Mouse (Mus musculus): ENCODE results near the gene Hipk1.
A peak's percentile ranks its signal among the peaks of the same experiment; 100 is the strongest.

Gene Hipk1

DNA sequence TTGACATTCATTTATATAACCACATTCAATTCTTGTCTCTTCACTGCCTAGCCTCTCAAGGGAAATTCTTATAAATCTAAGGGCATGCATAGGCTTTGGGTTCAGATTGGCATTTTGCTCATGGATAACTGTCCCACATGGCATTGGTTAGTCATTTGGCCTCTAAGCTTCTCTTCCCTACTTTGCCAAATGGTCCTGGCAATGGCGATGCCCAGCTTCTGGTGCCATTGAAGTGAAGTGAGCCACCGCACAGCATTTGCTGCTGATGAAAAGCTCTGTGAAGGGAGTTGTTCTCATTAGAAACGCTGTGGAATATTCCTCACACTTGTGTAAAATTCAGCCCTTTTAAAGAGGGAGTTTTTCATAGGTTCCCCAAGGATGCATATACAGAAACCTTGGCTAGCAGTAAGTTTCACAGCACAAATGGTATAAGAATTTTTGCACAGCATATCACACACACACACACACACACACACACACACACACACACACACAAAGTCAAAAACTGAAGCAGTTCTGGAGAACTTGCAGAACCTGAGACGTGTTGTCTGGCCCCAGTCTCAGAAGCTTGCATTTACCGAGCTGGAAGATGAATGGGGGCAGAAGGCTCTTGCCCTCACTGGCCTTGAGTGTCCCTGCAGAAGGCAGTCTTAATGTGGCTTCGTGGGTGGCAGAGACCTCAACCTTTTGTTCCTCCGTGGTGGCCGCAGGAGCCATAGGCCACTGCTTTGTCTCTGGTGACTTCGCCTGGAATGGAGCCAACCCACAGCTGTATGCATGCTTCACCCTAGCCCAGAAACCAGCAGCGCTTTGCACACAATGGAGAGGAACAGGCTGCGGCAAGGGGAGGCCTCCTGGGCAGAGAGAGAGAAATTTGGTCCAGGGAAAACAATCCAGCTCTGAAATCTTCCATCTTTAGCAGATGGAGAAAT is 75.3 kb downstream of the Hipk1 start:
- DNase-seq (ENCODE audit: low spot score): peak; percentile 16

DNA sequence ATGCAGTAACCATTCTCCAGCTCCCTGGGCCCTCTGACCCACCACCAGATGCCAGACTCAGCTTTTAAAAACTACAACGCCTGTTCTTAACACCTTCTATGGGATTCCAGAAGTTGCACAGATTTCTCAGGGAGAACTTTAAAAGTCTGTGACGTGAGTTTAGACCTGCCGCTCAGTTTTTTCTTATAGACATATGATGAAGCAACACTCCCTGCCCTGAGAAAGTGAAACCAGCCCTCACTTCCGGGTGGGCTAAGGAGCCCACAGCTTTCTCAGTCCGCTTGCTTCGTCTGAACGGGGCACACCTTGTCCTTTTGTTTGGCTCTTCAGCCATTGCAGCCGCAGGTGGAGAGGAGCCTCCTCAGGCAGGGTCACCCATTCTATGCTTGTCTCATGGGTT is 76.4 kb downstream of the Hipk1 start:
- no peak for DNase-seq (ENCODE audit: low spot score)

DNA sequence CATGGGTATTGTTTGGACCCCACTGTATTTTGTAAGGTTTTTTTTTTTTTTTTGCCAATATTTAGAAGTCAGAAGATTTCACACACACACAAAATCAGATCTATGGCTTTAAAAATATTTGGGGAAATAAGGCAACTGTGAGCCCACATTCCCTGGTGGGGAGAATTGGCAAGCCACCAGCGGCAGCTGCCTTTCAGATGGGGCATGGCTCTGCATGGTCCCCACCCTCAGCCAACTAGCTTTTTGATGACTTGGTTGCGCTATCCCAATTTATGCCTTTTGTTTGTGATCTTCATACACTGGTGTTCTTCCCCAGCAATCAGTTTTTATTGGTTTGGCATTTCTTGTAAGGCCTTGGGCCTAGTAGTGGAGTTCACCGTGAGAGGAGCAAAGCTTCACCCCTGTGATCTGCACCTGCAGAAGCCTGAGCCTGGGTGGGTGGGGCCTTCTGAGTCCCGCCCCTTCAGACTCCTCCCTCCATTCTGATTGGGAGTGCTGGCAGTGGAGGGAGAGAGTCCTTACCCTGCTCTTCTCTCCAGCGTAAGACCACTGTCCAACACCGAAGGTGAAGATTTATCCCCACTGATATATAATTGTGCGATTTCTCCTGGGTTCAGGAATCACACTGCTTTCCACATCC is 77.0 kb downstream of the Hipk1 start:
- no peak for DNase-seq (ENCODE audit: low spot score)

DNA sequence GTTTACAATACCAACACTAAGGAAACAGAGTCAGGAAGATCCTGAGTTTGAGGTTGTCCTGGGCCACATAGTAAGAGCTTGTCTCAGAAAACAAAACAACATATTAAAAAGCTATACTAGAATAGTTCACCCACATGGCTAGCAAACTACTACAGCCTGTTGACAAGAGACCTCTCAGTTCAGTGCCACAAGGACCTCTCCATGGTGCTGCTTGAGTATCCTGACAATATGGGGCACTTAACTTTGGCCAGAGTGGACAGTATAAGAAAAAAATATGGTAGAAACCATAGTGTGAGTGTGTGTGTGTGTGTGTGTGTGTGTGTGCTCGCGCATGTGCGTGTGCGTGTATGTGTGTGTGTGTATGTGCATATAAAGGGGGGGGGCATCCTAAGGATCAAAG is 79.2 kb downstream of the Hipk1 start:
- no peak for DNase-seq (ENCODE audit: low spot score)

DNA sequence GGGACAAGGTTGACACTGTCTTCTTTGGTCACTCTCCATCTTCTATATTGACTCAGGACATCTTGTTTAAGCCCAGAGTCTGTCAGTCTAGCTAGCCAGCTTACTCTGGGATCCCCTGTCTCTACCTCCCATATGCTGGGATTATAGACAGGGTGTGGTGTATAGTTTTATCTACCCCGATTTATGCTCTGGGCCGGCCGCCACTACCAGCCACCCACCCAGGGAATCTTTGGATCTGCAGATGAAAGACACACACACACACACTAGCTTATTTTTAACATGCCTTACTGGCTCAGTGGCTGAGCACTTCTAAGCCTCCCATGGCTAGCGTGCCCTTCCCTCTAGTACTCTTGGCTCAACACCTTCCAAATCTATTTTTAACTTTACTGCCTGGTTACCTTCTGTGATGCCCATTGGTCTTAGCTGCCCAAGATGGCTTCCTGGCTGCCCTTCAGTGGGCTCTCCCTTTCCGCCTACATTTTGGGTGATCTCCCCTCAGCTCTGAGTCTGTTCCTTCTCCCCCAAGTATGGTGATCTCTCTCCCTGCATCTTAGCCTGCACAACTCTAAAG is 81.8 kb downstream of the Hipk1 start:
- DNase-seq (ENCODE audit: low spot score): no peak

DNA sequence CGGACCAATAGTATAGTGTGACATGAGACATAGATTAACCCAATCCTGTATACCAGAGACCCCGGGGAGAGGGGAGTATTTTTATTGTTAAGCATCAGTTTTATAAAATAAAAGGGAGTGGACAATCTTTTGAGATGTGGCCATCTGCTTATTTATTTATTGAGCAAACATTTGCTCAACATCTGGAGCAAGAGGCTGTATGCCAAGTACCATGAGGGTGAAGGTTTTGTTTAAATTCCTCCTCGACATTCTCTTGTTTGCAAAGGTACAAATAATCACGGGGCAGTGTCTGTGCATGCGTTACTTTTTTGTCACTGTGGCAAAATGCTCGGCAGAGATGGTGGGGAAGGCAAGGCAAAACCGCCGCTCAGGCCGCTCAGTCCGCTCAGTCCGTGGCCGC is 85.9 kb downstream of the Hipk1 start:
- DNase-seq (ENCODE audit: low spot score): no peak

DNA sequence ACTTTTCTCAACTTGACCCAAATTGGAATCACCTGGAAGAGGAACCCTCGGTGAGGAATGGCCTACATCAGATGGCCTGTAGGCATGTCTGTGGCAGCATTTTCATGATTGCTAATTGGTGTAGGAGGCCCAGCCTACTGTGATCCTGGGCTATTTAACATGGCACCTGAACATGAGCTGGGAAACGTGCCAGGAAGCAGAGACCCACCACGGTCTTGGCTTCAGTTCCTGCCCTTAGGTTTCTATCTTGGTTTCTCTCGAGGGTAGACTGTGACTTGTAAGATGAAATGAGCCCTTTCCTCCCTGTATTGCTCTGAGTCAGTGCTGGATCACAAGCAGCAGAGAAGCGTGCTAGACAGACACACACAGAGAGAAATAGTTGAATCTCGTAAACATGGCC is 86.7 kb downstream of the Hipk1 start:
- no peak for DNase-seq (ENCODE audit: low spot score)

DNA sequence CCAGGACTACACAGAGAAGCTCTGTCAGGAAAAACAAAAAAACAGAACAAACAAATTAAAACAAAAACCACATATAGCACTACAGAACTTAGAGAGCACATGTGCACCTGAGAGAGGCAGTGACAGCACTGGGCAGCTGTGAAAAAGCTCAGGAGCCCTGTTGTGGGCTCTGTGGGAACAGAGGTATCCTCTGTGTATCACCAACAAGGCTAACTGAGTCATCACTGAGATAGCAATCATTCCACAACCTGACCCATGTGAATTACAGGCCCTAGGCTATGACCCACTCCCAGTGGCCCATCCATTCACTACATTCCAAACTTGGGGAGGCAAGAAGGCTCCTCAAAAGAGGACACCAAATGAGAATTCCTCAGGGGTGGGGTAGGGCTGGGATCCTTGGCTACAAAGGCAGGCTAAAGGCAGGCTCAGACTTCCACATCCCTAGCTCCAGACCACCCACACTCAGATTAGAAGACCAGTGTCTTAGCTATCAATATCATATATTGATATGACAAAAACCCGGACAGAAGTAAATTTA is 94.9 kb downstream of the Hipk1 start:
- DNase-seq (ENCODE audit: low spot score): no peak

DNA sequence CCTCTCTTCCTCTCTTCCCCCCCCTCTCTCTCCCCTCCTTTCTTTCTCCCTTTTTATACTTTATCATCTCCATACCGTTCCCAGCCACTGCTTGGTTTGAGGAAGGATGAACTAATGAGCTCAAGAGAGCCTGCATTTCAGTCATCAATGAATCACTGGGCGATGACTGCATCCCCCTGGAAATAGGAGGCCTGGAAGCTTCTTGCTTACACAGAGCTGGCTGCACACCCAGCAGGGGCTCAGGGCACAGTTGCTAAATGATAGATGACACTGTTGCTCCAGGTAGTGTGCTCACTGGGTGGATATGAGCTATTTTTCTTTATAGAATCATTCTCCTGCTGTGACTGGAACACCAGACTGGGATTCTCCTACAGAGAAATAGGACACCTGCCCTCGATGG is 95.8 kb downstream of the Hipk1 start:
- no peak for DNase-seq (ENCODE audit: low spot score)

DNA sequence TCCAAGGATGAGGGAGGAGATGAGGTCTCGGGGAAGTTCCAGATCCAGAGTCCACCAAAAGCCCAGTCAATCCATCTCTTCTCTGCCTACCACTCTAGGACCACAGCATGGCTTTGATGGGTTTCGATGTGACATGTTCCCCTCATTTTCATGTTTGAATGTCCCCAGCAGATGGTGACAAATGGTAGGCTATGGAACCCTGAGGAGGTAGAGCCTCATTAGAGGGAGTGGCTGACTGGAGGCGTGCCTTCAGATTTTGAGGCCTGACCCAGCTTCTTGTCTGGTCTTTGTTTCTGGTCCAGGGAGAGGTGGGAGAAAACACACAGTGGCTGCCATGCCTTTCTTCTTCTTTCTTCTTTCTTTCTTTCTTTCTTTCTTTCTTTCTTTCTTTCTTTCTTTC is 100.9 kb downstream of the Hipk1 start:
- no peak for DNase-seq (ENCODE audit: low spot score)

Data from ovary, adult 18-20 months (tissue).